Mouse (Mus musculus): ENCODE data around the gene Sgpp1.

DNA sequence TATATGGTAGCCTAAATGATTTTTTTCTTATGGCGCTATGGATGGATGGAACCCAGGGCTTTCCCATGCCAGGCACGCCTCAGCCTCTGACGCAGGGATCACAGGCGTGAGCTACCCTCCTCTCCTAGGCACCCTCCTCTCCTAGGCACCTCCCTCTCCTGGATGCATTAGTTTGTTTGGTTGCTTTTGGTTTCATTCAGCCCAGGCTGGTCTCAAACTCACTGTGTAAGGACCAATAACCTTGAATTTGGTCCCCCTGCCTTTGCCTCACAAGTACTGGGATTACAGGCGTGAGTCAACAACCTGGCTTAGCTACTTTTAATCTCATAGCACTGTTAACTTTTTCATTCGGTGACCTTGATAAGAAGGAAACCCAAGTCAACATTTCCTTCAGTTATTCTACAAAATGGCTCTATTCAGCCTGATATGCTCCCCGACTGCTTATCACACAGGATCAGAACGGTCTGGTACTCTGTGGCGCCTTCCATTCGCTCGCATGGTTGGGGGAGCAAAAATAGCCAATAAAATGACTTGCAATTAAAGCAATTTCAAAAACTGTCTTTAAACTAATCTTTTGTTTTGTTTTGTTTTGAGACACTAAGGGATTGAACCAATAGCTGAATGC lies 11.6 kb downstream of the Sgpp1 start:
- TF ChIP-seq CTCF (IDR thresholded peaks at IDR 0.05) (no peak), EP300 (IDR thresholded peaks at IDR 0.05) (no peak)

Data from lung, postnatal 0 days (tissue).